ENCODE assay signal across 9 mouse cellular contexts in the genomic region with DNA sequence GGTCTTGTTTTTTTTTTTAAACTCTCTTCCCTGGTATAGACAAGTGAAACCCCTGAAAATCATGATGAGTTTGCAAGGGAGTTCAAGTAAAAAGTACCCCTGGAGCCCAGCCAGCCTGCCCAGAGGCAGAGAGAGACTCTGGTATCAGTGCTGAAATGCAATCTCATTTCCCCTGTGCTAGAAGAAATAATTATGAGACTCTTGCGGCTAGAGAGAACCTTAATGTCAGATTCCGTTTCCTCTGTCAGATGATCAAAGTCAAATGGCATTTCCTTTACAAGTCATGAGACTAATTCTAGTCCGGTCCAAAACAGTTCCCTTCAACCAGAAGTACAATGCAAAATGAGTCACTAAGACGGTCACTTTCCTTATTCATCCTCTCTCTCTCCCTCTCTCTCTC. TPM values are rescaled to one million over a fixed set of nuclear protein-coding genes. Genes with fewer than 3 reads are reported as not detected.
A peak's percentile ranks its signal among the peaks of the same experiment; 100 is the strongest.
DNase-seq lines count a peak whose midpoint lies in the region; ATAC-seq and TF ChIP-seq lines count a peak whose summit lies in the region.
"Had no signal": no experiment of that assay in that cellular context is flagged by ENCODE, and none has a peak within 500 bp of the region (broad histone marks: within the 10 kb centered on the region; RNA-seq: fewer than 3 reads in every experiment).

No protein-coding gene starts in this region.

- 24% methylated on average over 4 of the region's 4 CpGs for WGBS in kidney, postnatal 0 days
- WGBS in kidney, embryonic 16.5 days = 18% methylated on average over 4 of the region's 4 CpGs
- WGBS in heart, embryonic 15.5 days = 30% methylated on average over 4 of the region's 4 CpGs
- 87% methylated on average over 4 of the region's 4 CpGs for WGBS in hindbrain, embryonic 13.5 days

- POLR2A ChIA-PET in Patski (lab: Charles Lee) = no interaction called here

- no peak for ATAC-seq in kidney, postnatal 0 days (replicated peaks; ENCODE audit: low FRiP score, low read depth)
- no peak for ATAC-seq in kidney, embryonic 16.5 days (ENCODE audit: low FRiP score, low TSS enrichment)
- ATAC-seq in Patski = peak; percentile 75
- ATAC-seq in heart, embryonic 15.5 days (replicated peaks; ENCODE audit: insufficient number of reproducible peaks, insufficient read depth, low FRiP score, low read depth) = 0 out of 2 replicates have a peak, but pooled peaks have one; percentile 29
- 0 out of 2 replicates have a peak, but pooled peaks have one; percentile 17 for ATAC-seq in megakaryocyte progenitor cell, adult 5-6 weeks (replicated peaks; ENCODE audit: poor library complexity)
- no peak for ATAC-seq in hindbrain, embryonic 13.5 days (ENCODE audit: low FRiP score)

- H3K9ac ChIP-seq in kidney, postnatal 0 days (ENCODE audit: low read depth, low read length) = no peak overlapping the region
- no peak overlapping the region for H3K9ac ChIP-seq in kidney, embryonic 16.5 days (replicated peaks; ENCODE audit: low read length)
- H3K9ac ChIP-seq in heart, embryonic 15.5 days = no peak overlapping the region
- no peak overlapping the region for H3K9ac ChIP-seq in hindbrain, embryonic 13.5 days
- H3K9ac ChIP-seq: limb, embryonic 15.5 days had no signal

- H3K4me2 ChIP-seq in kidney, postnatal 0 days (ENCODE audit: low read length) = no peak overlapping the region
- H3K4me2 ChIP-seq in kidney, embryonic 16.5 days (replicated peaks; ENCODE audit: low read depth, low read length) = no peak overlapping the region
- H3K4me2 ChIP-seq in heart, embryonic 15.5 days = no peak overlapping the region
- H3K4me2 ChIP-seq in hindbrain, embryonic 13.5 days = no peak overlapping the region
- H3K4me2 ChIP-seq: limb, embryonic 15.5 days had no signal

- no peaks in the 10 kb centered on the region for H3K27me3 ChIP-seq in kidney, postnatal 0 days (ENCODE audit: insufficient read depth, low read length)
- H3K27me3 ChIP-seq in kidney, embryonic 16.5 days (ENCODE audit: insufficient read depth, low read length) = no peaks in the 10 kb centered on the region
- H3K27me3 ChIP-seq in Patski = no peaks in the 10 kb centered on the region
- H3K27me3 ChIP-seq in heart, embryonic 15.5 days = no peaks in the 10 kb centered on the region
- H3K27me3 ChIP-seq in hindbrain, embryonic 13.5 days = no peaks in the 10 kb centered on the region
- H3K27me3 ChIP-seq: limb, embryonic 15.5 days had no signal

- DNase-seq in kidney, postnatal 0 days (ENCODE audit: low spot score) = peak; percentile 72
- DNase-seq in Patski (ENCODE audit: low read depth, low spot score) = peak; percentile 70
- no peak for DNase-seq in spleen, postnatal 4 days (ENCODE audit: low spot score in 2 of 2)
- DNase-seq: right cerebral cortex, adult 18-20 months had no signal

- CTCF ChIA-PET in Patski (lab: Charles Lee) = no interaction called here

- in situ Hi-C loops in Patski (cut with MboI; ENCODE audit: low pct_unique_long_range_greater_than_20kb) = no loop called here

- H3K9me3 ChIP-seq in kidney, postnatal 0 days (replicated peaks; ENCODE audit: low read length) = no peaks in the 10 kb centered on the region
- no peaks in the 10 kb centered on the region for H3K9me3 ChIP-seq in kidney, embryonic 16.5 days (ENCODE audit: low read length)
- H3K9me3 ChIP-seq in heart, embryonic 15.5 days (replicated peaks) = no peaks in the 10 kb centered on the region
- no peaks in the 10 kb centered on the region for H3K9me3 ChIP-seq in hindbrain, embryonic 13.5 days
- H3K9me3 ChIP-seq: limb, embryonic 15.5 days had no signal

- TF ChIP-seq CTCF in kidney, postnatal 0 days (IDR thresholded peaks at IDR 0.05; ENCODE audit: low read depth) = no peak
- TF ChIP-seq CTCF in Patski (IDR thresholded peaks at IDR 0.05) = no peak

- no peak overlapping the region for H3K4me3 ChIP-seq in kidney, postnatal 0 days (replicated peaks; ENCODE audit: low read depth, low read length)
- H3K4me3 ChIP-seq in kidney, embryonic 16.5 days (ENCODE audit: low read length) = no peak overlapping the region
- no peak overlapping the region for H3K4me3 ChIP-seq in heart, embryonic 15.5 days
- H3K4me3 ChIP-seq in hindbrain, embryonic 13.5 days = no peak overlapping the region
- H3K4me3 ChIP-seq: limb, embryonic 15.5 days had no signal

- H3K36me3 ChIP-seq in kidney, postnatal 0 days (ENCODE audit: insufficient read depth, low read length) = 0 out of 2 replicates have a peak, but pooled peaks cover 4% of the 10 kb centered on the region
- no peaks in the 10 kb centered on the region for H3K36me3 ChIP-seq in kidney, embryonic 16.5 days (ENCODE audit: insufficient read depth, low read length)
- peaks cover 9% of the 10 kb centered on the region; the same call in 1 of the 2 replicates for H3K36me3 ChIP-seq in heart, embryonic 15.5 days
- H3K36me3 ChIP-seq in hindbrain, embryonic 13.5 days = peaks cover 47% of the 10 kb centered on the region

- H3K4me1 ChIP-seq in kidney, postnatal 0 days (replicated peaks; ENCODE audit: insufficient read depth, low read length) = no peaks in the 10 kb centered on the region
- no peaks in the 10 kb centered on the region for H3K4me1 ChIP-seq in kidney, embryonic 16.5 days (ENCODE audit: insufficient read depth, low read length)
- peaks cover 15% of the 10 kb centered on the region for H3K4me1 ChIP-seq in heart, embryonic 15.5 days (replicated peaks)
- no peaks in the 10 kb centered on the region for H3K4me1 ChIP-seq in hindbrain, embryonic 13.5 days (replicated peaks)
- H3K4me1 ChIP-seq: limb, embryonic 15.5 days had no signal

- H3K27ac ChIP-seq in kidney, postnatal 0 days = no peak overlapping the region
- no peak overlapping the region for H3K27ac ChIP-seq in kidney, embryonic 16.5 days (ENCODE audit: low read length)
- H3K27ac ChIP-seq in heart, embryonic 15.5 days = peak overlapping the region; percentile 15
- H3K27ac ChIP-seq in hindbrain, embryonic 13.5 days = no peak overlapping the region
- H3K27ac ChIP-seq: limb, embryonic 15.5 days had no signal

RNA-seq across cellular contexts. Expression of a gene that starts 56.0 kb away (rescaled TPM):
- 5.0 and 5.4 TPM in 2 replicates for polyA plus RNA-seq in kidney, postnatal 0 days (2015; fragmentation: Nextera tagmentation; extraction: Ambion mirVana)
- polyA plus RNA-seq in kidney, embryonic 16.5 days (2015; fragmentation: Nextera tagmentation; extraction: Ambion mirVana) = 1.7 and 1.8 TPM in 2 replicates
- 1.7 TPM for polyA plus RNA-seq in Patski (2021)
- 0.08 TPM in 1 of 2 replicates, not detected in the other for polyA plus RNA-seq in heart, embryonic 15.5 days (2015; fragmentation: Nextera tagmentation; extraction: Ambion mirVana)
- total RNA-seq in megakaryocyte progenitor cell, adult 5-6 weeks (2015) = not detected in 2 replicates
- not detected in 2 replicates for total RNA-seq in megakaryocyte progenitor cell, adult 5-6 weeks (2017)
- polyA plus RNA-seq in hindbrain, embryonic 13.5 days (2015; fragmentation: Nextera tagmentation; extraction: Ambion mirVana) = 0.19 and 0.22 TPM in 2 replicates

Comparison
In these comparisons a context has a peak if more than half of its experiments do, and no peak if none do; other contexts are left out.
1. ATAC-seq: peak in Patski (single experiment), heart, embryonic 15.5 days (single experiment) and megakaryocyte progenitor cell, adult 5-6 weeks (single experiment); none in kidney, postnatal 0 days (single experiment), kidney, embryonic 16.5 days (single experiment) and hindbrain, embryonic 13.5 days (single experiment).
2. DNase-seq: peak in kidney, postnatal 0 days (single experiment) and Patski (single experiment); none in spleen, postnatal 4 days (0 of 2).